10 mouse cellular contexts compared by ENCODE assay signal in genomic region chr9:37124696-37125480, GRCm38 (mm10). TPM values are rescaled to one million over a fixed set of nuclear protein-coding genes. Genes with fewer than 3 reads are reported as not detected.
DNase-seq lines count a peak whose midpoint lies in the region; ATAC-seq and TF ChIP-seq lines count a peak whose summit lies in the region.
"Had no signal": no experiment of that assay in that cellular context is flagged by ENCODE, and none has a peak within 500 bp of the region (broad histone marks: within the 10 kb centered on the region; RNA-seq: fewer than 3 reads in every experiment).

No protein-coding gene starts in this region.

- TF ChIP-seq POLR2A in thymus, adult 2 months (IDR thresholded peaks at IDR 0.05; ENCODE audit: control insufficient read depth, extremely low read depth, insufficient read depth, low read length, poor library complexity): no peak

- 0 out of 2 replicates have a peak overlapping the region, but pooled peaks have one; percentile 4 for H3K27ac ChIP-seq in forebrain, postnatal 0 days (ENCODE audit: low read depth, low read length)
- H3K27ac ChIP-seq in thymus, adult 2 months (ENCODE audit: control insufficient read depth, insufficient read depth, low read length): no peak overlapping the region
- H3K27ac ChIP-seq: hindbrain, embryonic 15.5 days had no signal

- no peaks in the 10 kb centered on the region for H3K36me3 ChIP-seq in forebrain, postnatal 0 days (ENCODE audit: insufficient read depth)
- no peaks in the 10 kb centered on the region for H3K36me3 ChIP-seq in thymus, adult 2 months (ENCODE audit: control insufficient read depth, insufficient read depth, low read length)
- H3K36me3 ChIP-seq: hindbrain, embryonic 15.5 days had no signal

- 60% methylated on average over 8 of the region's 8 CpGs for WGBS in forebrain, postnatal 0 days
- 88% methylated on average over 8 of the region's 8 CpGs for WGBS in thymus, adult 2 months

- ATAC-seq in forebrain, postnatal 0 days: no peak; the same call in 1 of the 2 replicates

- intact Hi-C loops in heart, postnatal 36 days (cut with DNase I): loop anchor here (2.0 kb wide), 1 partner anchor 22 kb away; the partner anchor contains the start of gene Pknox2
- intact Hi-C loops in left cerebral cortex, postnatal 4 days (cut with DNase I): no loop called here

- H3K4me2 ChIP-seq in forebrain, postnatal 0 days (ENCODE audit: low read depth): no peak overlapping the region
- H3K4me2 ChIP-seq: hindbrain, embryonic 15.5 days had no signal

- H3K4me1 ChIP-seq in forebrain, postnatal 0 days (ENCODE audit: insufficient read depth): peaks cover 10% of the 10 kb centered on the region
- no peaks in the 10 kb centered on the region for H3K4me1 ChIP-seq in thymus, adult 2 months (replicated peaks; ENCODE audit: control insufficient read depth, insufficient read depth, low read length)

- no peak overlapping the region for H3K9ac ChIP-seq in forebrain, postnatal 0 days
- H3K9ac ChIP-seq: hindbrain, embryonic 15.5 days had no signal

- H3K27me3 ChIP-seq in forebrain, postnatal 0 days (ENCODE audit: insufficient read depth, low read length): no peaks in the 10 kb centered on the region
- H3K27me3 ChIP-seq in thymus, adult 2 months (ENCODE audit: control insufficient read depth, insufficient read depth, low read length): no peaks in the 10 kb centered on the region
- H3K27me3 ChIP-seq: hindbrain, embryonic 15.5 days had no signal

- no peak overlapping the region for H3K4me3 ChIP-seq in forebrain, postnatal 0 days (ENCODE audit: low read depth, low read length)
- H3K4me3 ChIP-seq in thymus, adult 2 months (ENCODE audit: control insufficient read depth, insufficient read depth, low read length): no peak overlapping the region
- H3K4me3 ChIP-seq: hindbrain, embryonic 15.5 days; myocyte had no signal

- H3K9me3 ChIP-seq in forebrain, postnatal 0 days (ENCODE audit: low read length): no peaks in the 10 kb centered on the region
- H3K9me3 ChIP-seq: hindbrain, embryonic 15.5 days had no signal

- peak; percentile 92 for DNase-seq in heart, adult 11 months
- no peak for DNase-seq in heart, postnatal 36 days
- peak; percentile 37 for DNase-seq in left cerebral cortex, postnatal 4 days
- no peak for DNase-seq in left cerebral cortex, adult 9 months (ENCODE audit: low spot score in 2 of 2)
- DNase-seq in cerebellum, adult 18-20 months: peak; percentile 64 to 71
- DNase-seq in forebrain, postnatal 0 days: no peak
- DNase-seq in urinary bladder, postnatal 25 days (ENCODE audit: low spot score): no peak
- DNase-seq in thymus, adult 2 months: no peak

- TF ChIP-seq CTCF in forebrain, postnatal 0 days (IDR thresholded peaks at IDR 0.05; ENCODE audit: low read depth): peak; percentile 37; the same call in 1 of the 2 replicates
- TF ChIP-seq CTCF in thymus, adult 2 months (IDR thresholded peaks at IDR 0.05; ENCODE audit: borderline replicate concordance, control insufficient read depth, extremely low read depth, insufficient read depth, low read length, poor library complexity): no peak

RNA-seq across cellular contexts. Expression of gene Pknox2, which starts 22.3 kb away (rescaled TPM):
- 1 to 10 TPM; 7.6 to 7.7 TPM for total RNA-seq in heart, postnatal 36 days (2021)
- 10 to 100 TPM; 51.8 to 54.2 TPM for total RNA-seq in left cerebral cortex, postnatal 4 days (2021)
- total RNA-seq in forebrain, postnatal 0 days (2014; rRNA removed): 20.9 and 26.1 TPM in 2 replicates
- 26.3 and 27.9 TPM in 2 replicates for polyA plus RNA-seq in forebrain, postnatal 0 days (2015; fragmentation: Nextera tagmentation; extraction: Ambion mirVana)
- 3.1 and 3.2 TPM in 2 replicates for polyA plus RNA-seq in thymus, adult 2 months (2012; rRNA removed)

Comparison
In these comparisons a context has a peak if more than half of its experiments do, and no peak if none do; other contexts are left out.
1. DNase-seq: peak in heart, adult 11 months (single experiment), left cerebral cortex, postnatal 4 days (single experiment) and cerebellum, adult 18-20 months (2 of 2); none in heart, postnatal 36 days (0 of 2), left cerebral cortex, adult 9 months (0 of 2), forebrain, postnatal 0 days (single experiment), urinary bladder, postnatal 25 days (single experiment) and thymus, adult 2 months (single experiment).